Mouse (Mus musculus) cerebellum, adult 2 months (tissue): Measurements from ENCODE around the gene Zscan5b. TPM values are rescaled to one million over a fixed set of nuclear protein-coding genes. Genes with fewer than 3 reads are reported as not detected.
"Not testable (repeated sequence)": the region's sequence is repeated elsewhere in the genome, so short reads cannot be mapped to it uniquely, and the experiment has no call there.

Experiments used
- DNase-seq, 2 experiments: peaks; one replicate each; pipeline ENCODE4 v3.0.0; 2021
- H3K27ac ChIP-seq: fragments of 200-500 bp; 2 replicates; pipeline ENCODE4 v1.5.1; 2012; ENCODE audit warnings: low read length, control low read depth, inconsistent platforms; ENCODE audit not compliant: insufficient read depth
- H3K27me3 ChIP-seq: fragments of 200-500 bp; 2 replicates; pipeline ENCODE4 v1.6.1; 2012; ENCODE audit warnings: inconsistent platforms, mild to moderate bottlenecking, low read length, moderate library complexity; ENCODE audit not compliant: control insufficient read depth, insufficient read depth
- H3K4me1 ChIP-seq: fragments of 200-500 bp; 2 replicates; pipeline ENCODE4 v1.6.1; 2011; ENCODE audit warnings: low read length; ENCODE audit not compliant: control insufficient read depth, insufficient read depth
- H3K4me3 ChIP-seq: fragments of 200-500 bp; replicated peaks from 2 replicates; pipeline ENCODE3; 2011; ENCODE audit warnings: mild to moderate bottlenecking, low read depth, low read length, control low read depth; ENCODE audit not compliant: insufficient read depth
- CTCF ChIP-seq: fragments of 200-500 bp; IDR thresholded peaks from 2 replicates; pipeline ENCODE4 v1.5.1; 2011; ENCODE audit warnings: low read depth, mild to moderate bottlenecking, control low read depth, low read length, moderate library complexity, borderline replicate concordance; ENCODE audit not compliant: insufficient read depth
- POLR2A ChIP-seq: fragments of 200-500 bp; IDR thresholded peaks from 2 replicates; pipeline ENCODE4 v1.6.1; 2011; ENCODE audit warnings: low read length, control low read depth, borderline replicate concordance; ENCODE audit not compliant: insufficient read depth
- WGBS: fragments of 180-500 bp; shearing (Covaris S2); methylation state at CpG from one replicate; pipeline ENCODE4 v1.1.7; 2018; 5-methylcytosine and 5-hydroxymethylcytosine counted together
- polyA plus RNA-seq: library from polyadenylated mRNA; depleted of rRNA; stranded (reverse); fragments of >200 nt; gene quantifications from 2 replicates; pipeline ENCODE4 v1.2.3, GENCODE M21; 2012; rRNA removed

Gene Zscan5b
- polyA plus RNA-seq, result not detected in 2 replicates

GRCm38 (mm10) chr7:6221978-6222377 is at the start of gene Zscan5b:
TSS of gene Zscan5b (plus strand) at chr7:6222278.
- Histone ChIP-seq H3K27ac (no peak within 1 kb of the TSS), H3K27me3 (no peaks in the 10 kb centered on the region), H3K4me1 (no peaks in the 10 kb centered on the region), H3K4me3 (no peak within 1 kb of the TSS)
- TF ChIP-seq CTCF, result no peak
- no peak for DNase-seq
- 95% methylated on average over 12 of the region's 12 CpGs for WGBS

GRCm38 (mm10) chr7:6172674-6173244 is 49.3 kb upstream of the Zscan5b start:
- Histone ChIP-seq H3K4me1 (peaks cover 4% of the 10 kb centered on the region; the same call in 1 of the 2 replicates), H3K27me3 (no peaks in the 10 kb centered on the region), H3K27ac (peak overlapping the region; percentile 23), H3K4me3 (peak overlapping the region; percentile 92)
- TF ChIP-seq POLR2A, result no peak
- TF ChIP-seq CTCF, result no peak
- DNase-seq, result peak in 1 of 2 experiments; percentile 59
- under 1% methylated on average over 27 of the region's 28 CpGs for WGBS

GRCm38 (mm10) chr7:6173872-6174271 is 48.2 kb upstream of the Zscan5b start:
- 89% methylated on average over 8 of the region's 8 CpGs for whole genome bisulfite sequencing
- peaks cover 7% of the 10 kb centered on the region for H3K4me1 ChIP-seq

GRCm38 (mm10) chr7:6174365-6174987 is 47.6 kb upstream of the Zscan5b start:
- peaks cover 11% of the 10 kb centered on the region for H3K4me1 ChIP-seq
- WGBS, result 87% methylated on average over 9 of the region's 9 CpGs
- peak in 1 of 2 experiments; percentile 27 for DNase-seq

More at GRCm38 (mm10) chr7:6173872-6174271, 48.2 kb upstream of the Zscan5b start:
- DNase-seq, result no peak
- Histone ChIP-seq H3K27me3 (no peaks in the 10 kb centered on the region), H3K27ac (no peak overlapping the region), H3K4me3 (no peak overlapping the region)
- TF ChIP-seq POLR2A (no peak), CTCF (no peak)

GRCm38 (mm10) chr7:6179013-6179412 is 43.1 kb upstream of the Zscan5b start:
- DNase-seq, result peak; percentile 69 to 84
- TF ChIP-seq CTCF, result no peak
- TF ChIP-seq POLR2A, result 0 out of 2 replicates have a peak, but pooled peaks have one; percentile 15
- no peaks in the 10 kb centered on the region for H3K27me3 ChIP-seq
- no peak overlapping the region for H3K4me3 ChIP-seq
- peak overlapping the region; percentile 89 for H3K27ac ChIP-seq
- peaks cover 16% of the 10 kb centered on the region for H3K4me1 ChIP-seq

More at GRCm38 (mm10) chr7:6174365-6174987, 47.6 kb upstream of the Zscan5b start:
- not testable (repeated sequence) for H3K27me3 ChIP-seq, H3K27ac ChIP-seq
- H3K4me3 ChIP-seq, result peak overlapping the region; percentile 6

- DNase-seq, result no peak
- Histone ChIP-seq H3K4me3 (no peak overlapping the region), H3K27ac (no peak overlapping the region), H3K27me3 (no peaks in the 10 kb centered on the region), H3K4me1 (peaks cover 34% of the 10 kb centered on the region)
- TF ChIP-seq CTCF, result no peak
These were observed 39.2 kb upstream of the Zscan5b start for GRCm38 (mm10) chr7:6182882-6183281.

GRCm38 (mm10) chr7:6183802-6184201 is 38.3 kb upstream of the Zscan5b start:
- Histone ChIP-seq H3K27ac (peak overlapping the region; percentile 85), H3K4me3 (peak overlapping the region; percentile 9), H3K27me3 (no peaks in the 10 kb centered on the region), H3K4me1 (peaks cover 31% of the 10 kb centered on the region)
- DNase-seq, result peak; percentile 74 to 83
- WGBS, result 24% methylated on average over 19 of the region's 19 CpGs
- TF ChIP-seq POLR2A (no peak), CTCF (no peak)

GRCm38 (mm10) chr7:6184521-6184920 is 37.6 kb upstream of the Zscan5b start:
- 12% methylated on average over 8 of the region's 8 CpGs for WGBS
- TF ChIP-seq CTCF (no peak), POLR2A (no peak)
- DNase-seq, result peak; percentile 61 to 63
- Histone ChIP-seq H3K27me3 (no peaks in the 10 kb centered on the region), H3K4me3 (no peak overlapping the region), H3K4me1 (peaks cover 26% of the 10 kb centered on the region), H3K27ac (peak overlapping the region; percentile 85)
